Mouse (Mus musculus) thymus, postnatal 25 days (tissue): ENCODE results near the gene Fam19a1.

Source experiments
- DNase-seq: peaks from one replicate; pipeline ENCODE4 v3.0.0; 2022

Gene Fam19a1

GRCm38 (mm10) chr6:96266456-96266855 is 153.5 kb downstream of the Fam19a1 start:
- no peak for DNase-seq

- no peak for DNase-seq
Observed at GRCm38 (mm10) chr6:96268788-96269187, 155.8 kb downstream of the Fam19a1 start.

- DNase-seq, result no peak
Observed at GRCm38 (mm10) chr6:96270436-96270835, 157.5 kb downstream of the Fam19a1 start.

GRCm38 (mm10) chr6:96283731-96284130 is 170.8 kb downstream of the Fam19a1 start:
- DNase-seq, result no peak

- no peak for DNase-seq
Observed at GRCm38 (mm10) chr6:96284590-96284989, 171.6 kb downstream of the Fam19a1 start.

GRCm38 (mm10) chr6:96286276-96286675 is 173.3 kb downstream of the Fam19a1 start:
- no peak for DNase-seq

GRCm38 (mm10) chr6:96287377-96287776 is 174.4 kb downstream of the Fam19a1 start:
- DNase-seq, result no peak

GRCm38 (mm10) chr6:96289672-96290071 is 176.7 kb downstream of the Fam19a1 start:
- no peak for DNase-seq

- DNase-seq, result no peak
Observed at GRCm38 (mm10) chr6:96347491-96347890, 234.5 kb downstream of the Fam19a1 start.

- no peak for DNase-seq
Observed at GRCm38 (mm10) chr6:96349446-96350025, 236.6 kb downstream of the Fam19a1 start.

GRCm38 (mm10) chr6:96369544-96369943 is 256.6 kb downstream of the Fam19a1 start:
- no peak for DNase-seq

GRCm38 (mm10) chr6:96372848-96373247 is 259.9 kb downstream of the Fam19a1 start:
- no peak for DNase-seq

GRCm38 (mm10) chr6:96373274-96373673 is 260.3 kb downstream of the Fam19a1 start:
- no peak for DNase-seq

GRCm38 (mm10) chr6:96376773-96377172 is 263.8 kb downstream of the Fam19a1 start:
- no peak for DNase-seq

GRCm38 (mm10) chr6:96379229-96379628 is 266.3 kb downstream of the Fam19a1 start:
- no peak for DNase-seq

- no peak for DNase-seq
Observed at GRCm38 (mm10) chr6:96384441-96384840, 271.5 kb downstream of the Fam19a1 start.

- DNase-seq, result no peak
Observed at GRCm38 (mm10) chr6:96418866-96419265, 305.9 kb downstream of the Fam19a1 start.

- DNase-seq, result no peak
Observed at GRCm38 (mm10) chr6:96419704-96420382, 306.9 kb downstream of the Fam19a1 start.

GRCm38 (mm10) chr6:96420515-96420914 is 307.6 kb downstream of the Fam19a1 start:
- DNase-seq, result no peak

GRCm38 (mm10) chr6:96429390-96429789 is 316.4 kb downstream of the Fam19a1 start:
- no peak for DNase-seq

- DNase-seq, result no peak
Observed at GRCm38 (mm10) chr6:96432397-96432796, 319.4 kb downstream of the Fam19a1 start.

GRCm38 (mm10) chr6:96433896-96434295 is 320.9 kb downstream of the Fam19a1 start:
- no peak for DNase-seq

GRCm38 (mm10) chr6:96435545-96435944 is 322.6 kb downstream of the Fam19a1 start:
- DNase-seq, result no peak

- DNase-seq, result no peak
Observed at GRCm38 (mm10) chr6:96437814-96438213, 324.9 kb downstream of the Fam19a1 start.

GRCm38 (mm10) chr6:96439419-96439818 is 326.5 kb downstream of the Fam19a1 start:
- no peak for DNase-seq
